Mouse (Mus musculus) intestine, embryonic 14.5 days (tissue): Measurements from ENCODE around the gene Mtch2. TPM values are rescaled to one million over a fixed set of nuclear protein-coding genes. Genes with fewer than 3 reads are reported as not detected.
A peak's percentile ranks its signal among the peaks of the same experiment; 100 is the strongest.
"Not testable (repeated sequence)": the region's sequence is repeated elsewhere in the genome, so short reads cannot be mapped to it uniquely, and the experiment has no call there.

Experiments
- ATAC-seq: fragments of 200-750 bp; cut with Nextera tagmentation; replicated peaks from 2 replicates; pipeline ENCODE4 v1.8.0; 2017; ENCODE audit warnings: low read depth, moderate number of reproducible peaks, moderate TSS enrichment, moderate library complexity; ENCODE audit not compliant: low FRiP score, low TSS enrichment
- DNase-seq: peaks from one replicate; pipeline ENCODE4 v3.0.0-alpha.2; 2018; ENCODE audit warnings: low spot score
- H3K27ac ChIP-seq: fragments of 300-500 bp; sonication (generic); 2 replicates; pipeline ENCODE4 v1.5.1; 2014; ENCODE audit warnings: low read depth, mild to moderate bottlenecking, control low read depth
- H3K27me3 ChIP-seq: fragments of 300-500 bp; sonication (generic); replicated peaks from 2 replicates; pipeline ENCODE4 v1.6.1; 2014; ENCODE audit warnings: low read length, control low read depth; ENCODE audit not compliant: control insufficient read depth, insufficient read depth
- H3K36me3 ChIP-seq: fragments of 300-500 bp; sonication (generic); 2 replicates; pipeline ENCODE4 v1.6.1; 2014; ENCODE audit warnings: low read length, control low read depth; ENCODE audit not compliant: control insufficient read depth, insufficient read depth
- H3K4me1 ChIP-seq: fragments of 300-500 bp; sonication (generic); replicated peaks from 2 replicates; pipeline ENCODE4 v1.6.1; 2014; ENCODE audit warnings: low read length, control low read depth, mixed read lengths; ENCODE audit not compliant: control insufficient read depth, insufficient read depth
- H3K4me2 ChIP-seq: fragments of 300-500 bp; sonication (generic); 2 replicates; pipeline ENCODE4 v1.6.1; 2014; ENCODE audit warnings: low read length
- H3K4me3 ChIP-seq: fragments of 300-500 bp; sonication (generic); 2 replicates; pipeline ENCODE4 v1.5.1; 2014; ENCODE audit warnings: low read depth, low read length, control low read depth, mixed read lengths
- H3K9ac ChIP-seq: fragments of 300-500 bp; sonication (generic); 2 replicates; pipeline ENCODE4 v1.6.1; 2014; ENCODE audit warnings: mild to moderate bottlenecking, low read length
- H3K9me3 ChIP-seq: fragments of 300-500 bp; sonication (generic); 2 replicates; pipeline ENCODE4 v1.6.1; 2016; ENCODE audit warnings: low read length, control low read depth; ENCODE audit not compliant: control insufficient read depth
- WGBS: fragments of 180-500 bp; shearing (Covaris S2); extraction: QIAGEN DNeasy Blood & Tissue Kit; methylation state at CpG from one replicate; pipeline ENCODE4 v1.1.7; 2014; 5-methylcytosine and 5-hydroxymethylcytosine counted together
- polyA plus RNA-seq: library from polyadenylated mRNA; unstranded; fragments of >200 nt; fragmentation: Nextera tagmentation; extraction: Ambion mirVana; gene quantifications from 2 replicates; pipeline ENCODE4 v1.2.1, GENCODE M21; 2014

Gene Mtch2
- polyA plus RNA-seq, 1 experiment from 2014 or later: 311 TPM

DNA sequence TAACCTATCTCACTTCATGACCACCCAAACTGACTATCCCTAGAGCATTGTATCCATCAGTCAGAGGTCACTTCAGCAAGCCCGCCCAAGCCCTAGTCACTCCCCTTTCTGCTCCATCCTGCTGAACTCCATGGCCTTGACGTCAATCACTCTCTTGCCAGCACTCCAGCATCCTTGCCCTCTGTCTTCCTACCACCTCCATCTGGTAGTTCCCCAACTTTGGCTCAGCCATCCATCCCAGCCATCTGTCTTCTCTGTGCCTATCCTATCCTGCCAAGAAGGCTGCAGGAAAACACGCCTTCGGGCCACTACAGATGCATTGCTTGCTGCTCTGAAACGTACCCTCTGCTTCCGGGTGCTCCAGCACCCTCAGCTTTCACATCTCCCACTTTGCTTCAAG lies 23.2 kb upstream of the Mtch2 start:
- no peak overlapping the region for H3K27ac ChIP-seq
- H3K4me2 ChIP-seq: no peak overlapping the region
- no peaks in the 10 kb centered on the region for H3K4me1 ChIP-seq
- no peaks in the 10 kb centered on the region for H3K9me3 ChIP-seq
- 84% methylated on average over 6 of the region's 6 CpGs for WGBS
- no peaks in the 10 kb centered on the region for H3K36me3 ChIP-seq
- no peak overlapping the region for H3K9ac ChIP-seq
- ATAC-seq (no peak), DNase-seq (no peak)
- H3K27me3 ChIP-seq: no peaks in the 10 kb centered on the region
- no peak overlapping the region for H3K4me3 ChIP-seq

- H3K27me3 ChIP-seq, ATAC-seq, H3K4me3 ChIP-seq, H3K27ac ChIP-seq, H3K4me1 ChIP-seq, H3K4me2 ChIP-seq, H3K9me3 ChIP-seq, H3K36me3 ChIP-seq, DNase-seq, H3K9ac ChIP-seq: not testable (repeated sequence)
- 39% methylated on average over 10 of the region's 10 CpGs for WGBS
Measured at GRCm38 (mm10) chr2:90824528-90824927, 22.4 kb upstream of the Mtch2 start.

GRCm38 (mm10) chr2:90825515-90826172 lies 21.3 kb upstream of the Mtch2 start:
- Histone ChIP-seq H3K27ac (no peak overlapping the region), H3K4me1 (no peaks in the 10 kb centered on the region), H3K27me3 (no peaks in the 10 kb centered on the region), H3K9me3 (no peaks in the 10 kb centered on the region), H3K9ac (no peak overlapping the region), H3K4me3 (no peak overlapping the region), H3K4me2 (no peak overlapping the region), H3K36me3 (no peaks in the 10 kb centered on the region)
- DNase-seq (no peak), ATAC-seq (no peak)
- 87% methylated on average over 11 of the region's 11 CpGs for WGBS

GRCm38 (mm10) chr2:90828739-90829138 lies 18.2 kb upstream of the Mtch2 start:
- Histone ChIP-seq H3K4me2 (no peak overlapping the region), H3K4me3 (no peak overlapping the region), H3K4me1 (no peaks in the 10 kb centered on the region), H3K27me3 (no peaks in the 10 kb centered on the region), H3K9me3 (no peaks in the 10 kb centered on the region), H3K27ac (no peak overlapping the region), H3K9ac (no peak overlapping the region), H3K36me3 (no peaks in the 10 kb centered on the region)
- 53% methylated on average over 7 of the region's 7 CpGs for WGBS
- ATAC-seq (no peak), DNase-seq (no peak)

- DNase-seq (no peak), ATAC-seq (no peak)
- Histone ChIP-seq H3K9me3 (no peaks in the 10 kb centered on the region), H3K4me3 (no peak overlapping the region), H3K9ac (no peak overlapping the region), H3K4me2 (no peak overlapping the region), H3K27ac (no peak overlapping the region), H3K36me3 (no peaks in the 10 kb centered on the region), H3K4me1 (no peaks in the 10 kb centered on the region), H3K27me3 (no peaks in the 10 kb centered on the region)
- WGBS: 76% methylated on average over 5 of the region's 5 CpGs
Measured at GRCm38 (mm10) chr2:90833502-90833901, 13.5 kb upstream of the Mtch2 start.

GRCm38 (mm10) chr2:90838621-90839020 lies 8.3 kb upstream of the Mtch2 start:
- Histone ChIP-seq H3K4me1 (no peaks in the 10 kb centered on the region), H3K36me3 (no peaks in the 10 kb centered on the region), H3K4me3 (no peak overlapping the region), H3K27ac (no peak overlapping the region), H3K9me3 (no peaks in the 10 kb centered on the region), H3K27me3 (no peaks in the 10 kb centered on the region), H3K9ac (no peak overlapping the region), H3K4me2 (no peak overlapping the region)
- 75% methylated on average over 2 of the region's 2 CpGs for WGBS
- ATAC-seq (no peak), DNase-seq (no peak)

GRCm38 (mm10) chr2:90843666-90844065 lies 3.3 kb upstream of the Mtch2 start:
- peaks cover 10% of the 10 kb centered on the region; the same call in 1 of the 2 replicates for H3K4me1 ChIP-seq
- no peaks in the 10 kb centered on the region for H3K36me3 ChIP-seq
- no peak overlapping the region for H3K4me3 ChIP-seq
- no peaks in the 10 kb centered on the region for H3K9me3 ChIP-seq
- no peaks in the 10 kb centered on the region for H3K27me3 ChIP-seq
- H3K9ac ChIP-seq: no peak overlapping the region
- ATAC-seq: no peak
- H3K4me2 ChIP-seq: no peak overlapping the region
- 58% methylated on average over 1 of the region's 1 CpGs for WGBS
- no peak for DNase-seq
- H3K27ac ChIP-seq: no peak overlapping the region

- Histone ChIP-seq H3K36me3 (no peaks in the 10 kb centered on the region), H3K4me2 (no peak overlapping the region), H3K27me3 (no peaks in the 10 kb centered on the region), H3K4me1 (peaks cover 10% of the 10 kb centered on the region; the same call in 1 of the 2 replicates), H3K4me3 (no peak overlapping the region), H3K9ac (no peak overlapping the region), H3K27ac (no peak overlapping the region), H3K9me3 (no peaks in the 10 kb centered on the region)
- ATAC-seq: no peak
- no peak for DNase-seq
- 80% methylated on average over 5 of the region's 5 CpGs for WGBS
Measured at GRCm38 (mm10) chr2:90844262-90844661, 2.7 kb upstream of the Mtch2 start.

GRCm38 (mm10) chr2:90845234-90845633 lies 1.7 kb upstream of the Mtch2 start:
- Histone ChIP-seq H3K27me3 (no peaks in the 10 kb centered on the region), H3K4me2 (no peak overlapping the region), H3K9me3 (no peaks in the 10 kb centered on the region), H3K36me3 (peaks cover 3% of the 10 kb centered on the region), H3K9ac (no peak overlapping the region), H3K4me3 (no peak overlapping the region), H3K4me1 (peaks cover 10% of the 10 kb centered on the region; the same call in 1 of the 2 replicates), H3K27ac (no peak overlapping the region)
- no peak for DNase-seq
- WGBS: 72% methylated on average over 5 of the region's 5 CpGs
- 0 out of 2 replicates have a peak, but pooled peaks have one; percentile 6 for ATAC-seq
